Mouse (Mus musculus) stomach, postnatal 0 days (tissue): ENCODE measurements at regions not wholly inside any gene's neighbourhood (a gene's known extent, or its start where the extent isn't known, plus 50 kb on each side); places are given as distances from the start of the nearest gene placed in this dataset. TPM values are rescaled to one million over a fixed set of nuclear protein-coding genes. Genes with fewer than 3 reads are reported as not detected.

Experiments
- ATAC-seq: fragments of 200-750 bp; cut with Nextera tagmentation; 2 replicates; pipeline ENCODE4 v1.8.0; 2017; ENCODE audit not compliant: low FRiP score, low TSS enrichment
- DNase-seq: peaks from one replicate; pipeline ENCODE4 v3.0.0-alpha.2; 2016; ENCODE audit warnings: low spot score
- H3K27ac ChIP-seq: fragments of 300-500 bp; sonication (generic); replicated peaks from 2 replicates; pipeline ENCODE4 v1.5.1; 2014; ENCODE audit warnings: mild to moderate bottlenecking, control low read depth
- H3K27me3 ChIP-seq: fragments of 300-500 bp; sonication (generic); 2 replicates; pipeline ENCODE4 v1.6.1; 2014; ENCODE audit warnings: low read length; ENCODE audit not compliant: control insufficient read depth, insufficient read depth
- H3K36me3 ChIP-seq: fragments of 300-500 bp; sonication (generic); 2 replicates; pipeline ENCODE4 v1.6.1; 2014; ENCODE audit warnings: low read length, mixed read lengths; ENCODE audit not compliant: control insufficient read depth, insufficient read depth
- H3K4me1 ChIP-seq: fragments of 300-500 bp; sonication (generic); replicated peaks from 2 replicates; pipeline ENCODE4 v1.6.1; 2014; ENCODE audit warnings: antibody characterized with exemption; ENCODE audit not compliant: control insufficient read depth, insufficient read depth
- H3K4me2 ChIP-seq: fragments of 300-500 bp; sonication (generic); replicated peaks from 2 replicates; pipeline ENCODE4 v1.6.1; 2014; ENCODE audit warnings: low read depth, mild to moderate bottlenecking, control low read depth, moderate library complexity
- H3K4me3 ChIP-seq: fragments of 300-500 bp; sonication (generic); 2 replicates; pipeline ENCODE4 v1.5.1; 2014; ENCODE audit warnings: low read depth, low read length, control low read depth
- H3K9ac ChIP-seq: fragments of 300-500 bp; sonication (generic); 2 replicates; pipeline ENCODE4 v1.6.1; 2014; ENCODE audit warnings: mild to moderate bottlenecking, low read length, control low read depth, mixed read lengths
- H3K9me3 ChIP-seq: fragments of 300-500 bp; sonication (generic); 2 replicates; pipeline ENCODE4 v1.6.1; 2016; ENCODE audit warnings: low read length; ENCODE audit not compliant: control insufficient read depth
- CTCF ChIP-seq: IDR thresholded peaks from 2 replicates; pipeline ENCODE4 v1.5.1; 2016; ENCODE audit warnings: antibody characterized with exemption, low read depth, mild to moderate bottlenecking, moderate library complexity
- EP300 ChIP-seq: optimal IDR thresholded peaks from 2 replicates; pipeline ENCODE3; 2016; ENCODE audit warnings: antibody characterized with exemption
- WGBS: fragments of 180-500 bp; shearing (Covaris S2); extraction: QIAGEN DNeasy Blood & Tissue Kit; methylation state at CpG from one replicate; pipeline ENCODE4 v1.1.7; 2014; 5-methylcytosine and 5-hydroxymethylcytosine counted together
- microRNA counts: library from miRNA; unstranded; fragments of <30 nt; microRNA quantifications from one replicate; lab custom pipeline; 2015
- microRNA-seq: library from miRNA; unstranded; fragments of <30 nt; microRNA quantifications from one replicate; pipeline ENCODE4, GENCODE M21; 2016

GRCm38 (mm10) chr10:91823499-91823898 lies 642.4 kb upstream of the Tmpo start:
- H3K4me3 ChIP-seq, result no peak overlapping the region
- no peak for DNase-seq
- WGBS, result 84% methylated on average over 5 of the region's 5 CpGs

GRCm38 (mm10) chr10:91804870-91805269 lies 623.8 kb upstream of the Tmpo start:
- Histone ChIP-seq H3K4me1 (no peaks in the 10 kb centered on the region), H3K36me3 (no peaks in the 10 kb centered on the region), H3K9me3 (no peaks in the 10 kb centered on the region), H3K4me3 (no peak overlapping the region), H3K27me3 (no peaks in the 10 kb centered on the region), H3K27ac (no peak overlapping the region), H3K4me2 (no peak overlapping the region), H3K9ac (no peak overlapping the region)
- WGBS, result 77% methylated on average over 3 of the region's 3 CpGs
- no peak for ATAC-seq
- DNase-seq, result no peak
- TF ChIP-seq CTCF (no peak), EP300 (no peak)

More at GRCm38 (mm10) chr10:91823499-91823898, 642.4 kb upstream of the Tmpo start:
- no peaks in the 10 kb centered on the region for H3K9me3 ChIP-seq
- H3K36me3 ChIP-seq, result no peaks in the 10 kb centered on the region
- no peaks in the 10 kb centered on the region for H3K27me3 ChIP-seq
- TF ChIP-seq CTCF (no peak), EP300 (no peak)
- H3K9ac ChIP-seq, result no peak overlapping the region
- no peaks in the 10 kb centered on the region for H3K4me1 ChIP-seq
- no peak for ATAC-seq
- no peak overlapping the region for H3K4me2 ChIP-seq
- no peak overlapping the region for H3K27ac ChIP-seq

MicroRNA genes in the stretch of these regions (microRNA counts, 519-probe panel; counts per million panel counts)
- microRNA mmu-miR-135a (lab: Ali Mortazavi, UCI), result 4,441 counts per million, percentile 42 among the panel's probes with 10 or more counts

Small RNAs in the stretch of these regions (microRNA-seq; reads per million reads assigned to microRNA genes)
- gene Gm22582 (not detected), gene Mir1251 (0.96 reads per million), gene Mir135a-2 (not detected)
